ENCODE assay signal across 10 mouse cellular contexts in genomic region chr9:58199381-58200269, GRCm38 (mm10). TPM values are rescaled to one million over a fixed set of nuclear protein-coding genes. Genes with fewer than 3 reads are reported as not detected.
A peak's percentile ranks its signal among the peaks of the same experiment; 100 is the strongest.
DNase-seq lines count a peak whose midpoint lies in the region; ATAC-seq lines count a peak whose summit lies in the region.
"Had no signal": no experiment of that assay in that cellular context is flagged by ENCODE, and none has a peak within 500 bp of the region (broad histone marks: within the 10 kb centered on the region; RNA-seq: fewer than 3 reads in every experiment).

No protein-coding gene starts in this region.

- DNase-seq in heart, postnatal 14 days, result no peak
- DNase-seq in R1 (ENCODE audit: low read depth, low spot score) (peak; percentile 57), adipocyte (ENCODE audit: low spot score) (no peak)
- DNase-seq in mesoderm, embryonic 11.5 days (ENCODE audit: low read depth, low spot score), result peak; percentile 47
- DNase-seq in spleen, adult 18-20 months, result no peak
- no peak for DNase-seq in adrenal gland, postnatal 4 days (ENCODE audit: low spot score in 2 of 2)

- peak overlapping the region in 1 of 2 experiments; percentile 28; a peak in 2 of 4 replicates for H3K4me3 ChIP-seq in heart, embryonic 14.5 days (ENCODE audit: control insufficient read depth in 1 of 2, insufficient read depth in 1 of 2, low read depth in 1 of 2, low read length in 2 of 2)
- H3K4me3 ChIP-seq in forebrain, embryonic 13.5 days, result peak overlapping the region; percentile 44

- no peak overlapping the region for H3K9ac ChIP-seq in heart, embryonic 14.5 days (ENCODE audit: low read length)
- H3K9ac ChIP-seq in forebrain, embryonic 13.5 days, result peak overlapping the region; percentile 75

- intact Hi-C loops in heart, postnatal 14 days (cut with DNase I), result no loop called here

- H3K36me3 ChIP-seq in heart, embryonic 14.5 days (ENCODE audit: control insufficient read depth, insufficient read depth, low read length), result no peaks in the 10 kb centered on the region
- peaks cover 20% of the 10 kb centered on the region; the same call in 1 of the 2 replicates for H3K36me3 ChIP-seq in forebrain, embryonic 13.5 days (ENCODE audit: poor library complexity, severe bottlenecking)

- H3K4me1 ChIP-seq in heart, embryonic 14.5 days (ENCODE audit: control insufficient read depth in 2 of 2, insufficient read depth in 2 of 2, low read length in 2 of 2), result peaks cover 15 to 36% of the 10 kb centered on the region in 2 experiments; a peak in 3 of 4 replicates
- peaks cover 85% of the 10 kb centered on the region for H3K4me1 ChIP-seq in forebrain, embryonic 13.5 days

- H3K4me2 ChIP-seq in heart, embryonic 14.5 days (ENCODE audit: low read length), result peak overlapping the region; percentile 49
- peak overlapping the region; percentile 75 for H3K4me2 ChIP-seq in forebrain, embryonic 13.5 days

- no peak overlapping the region for H3K27ac ChIP-seq in heart, embryonic 14.5 days (replicated peaks in 1 of 2; ENCODE audit: control insufficient read depth in 1 of 2, insufficient read depth in 1 of 2, low read depth in 2 of 2, low read length in 2 of 2)
- peak overlapping the region; percentile 93 for H3K27ac ChIP-seq in forebrain, embryonic 13.5 days
- H3K27ac ChIP-seq: macrophage had no signal

- ATAC-seq in heart, embryonic 14.5 days (ENCODE audit: insufficient number of reproducible peaks, insufficient read depth, low FRiP score, low read depth), result no peak
- ATAC-seq in forebrain, embryonic 13.5 days, result no peak

- H3K27me3 ChIP-seq in heart, embryonic 14.5 days (ENCODE audit: control insufficient read depth, insufficient read depth, low read length), result peaks cover 94% of the 10 kb centered on the region
- peaks cover 91% of the 10 kb centered on the region for H3K27me3 ChIP-seq in forebrain, embryonic 13.5 days

- under 1% methylated on average over 41 of the region's 41 CpGs for WGBS in heart, embryonic 14.5 days
- 1% methylated on average over 41 of the region's 41 CpGs for WGBS in forebrain, embryonic 13.5 days

- no peaks in the 10 kb centered on the region for H3K9me3 ChIP-seq in heart, embryonic 14.5 days (ENCODE audit: control insufficient read depth, low read length)
- no peaks in the 10 kb centered on the region for H3K9me3 ChIP-seq in forebrain, embryonic 13.5 days (replicated peaks)

RNA-seq across cellular contexts. Expression of gene Islr, which starts 4.5 kb away (rescaled TPM):
- 10.5 and 15.6 TPM in 2 replicates for polyA plus RNA-seq in heart, embryonic 14.5 days (2014; fragmentation: Nextera tagmentation; extraction: Ambion mirVana)
- 10 to 100 TPM; 44.0 to 44.6 TPM for total RNA-seq in heart, postnatal 14 days (2021)
- polyA plus RNA-seq in forebrain, embryonic 13.5 days (2015; fragmentation: Nextera tagmentation; extraction: Ambion mirVana), result 10.0 and 11.2 TPM in 2 replicates
- 10 to 100 TPM; 64.5 to 66.7 TPM for total RNA-seq in adrenal gland, postnatal 4 days (2021)
- total RNA-seq: MEL had no signal
- polyA plus RNA-seq: macrophage had no signal

RNA-seq across cellular contexts. Expression of gene Islr2, which starts 4.5 kb away (rescaled TPM):
- not detected in 2 replicates for polyA plus RNA-seq in heart, embryonic 14.5 days (2014; fragmentation: Nextera tagmentation; extraction: Ambion mirVana)
- 1 to 10 TPM; 3.0 to 3.3 TPM for total RNA-seq in heart, postnatal 14 days (2021)
- polyA plus RNA-seq in forebrain, embryonic 13.5 days (2015; fragmentation: Nextera tagmentation; extraction: Ambion mirVana), result 50.1 and 56.9 TPM in 2 replicates
- total RNA-seq in adrenal gland, postnatal 4 days (2021), result 10 to 100 TPM in 1 of 2 experiments, 1 to 10 TPM in 1; 8.2 to 10.3 TPM
- polyA plus RNA-seq: macrophage had no signal

RNA-seq across cellular contexts. Expression of gene Pml, which starts 50.0 kb away (rescaled TPM):
- polyA plus RNA-seq in heart, embryonic 14.5 days (2014; fragmentation: Nextera tagmentation; extraction: Ambion mirVana), result 11.0 and 11.8 TPM in 2 replicates
- total RNA-seq in heart, postnatal 14 days (2021), result 10 to 100 TPM; 10.9 to 11.9 TPM
- polyA plus RNA-seq in forebrain, embryonic 13.5 days (2015; fragmentation: Nextera tagmentation; extraction: Ambion mirVana), result 7.1 and 8.3 TPM in 2 replicates
- 10 to 100 TPM; 31.6 to 32.1 TPM for total RNA-seq in adrenal gland, postnatal 4 days (2021)

RNA-seq across cellular contexts. Expression of gene Stoml1, which starts 53.3 kb away (rescaled TPM):
- 22.7 and 25.6 TPM in 2 replicates for polyA plus RNA-seq in heart, embryonic 14.5 days (2014; fragmentation: Nextera tagmentation; extraction: Ambion mirVana)
- 10 to 100 TPM; 12.7 to 12.9 TPM for total RNA-seq in heart, postnatal 14 days (2021)
- polyA plus RNA-seq in forebrain, embryonic 13.5 days (2015; fragmentation: Nextera tagmentation; extraction: Ambion mirVana), result 71.6 and 77.9 TPM in 2 replicates
- 10 to 100 TPM; 29.9 to 30.8 TPM for total RNA-seq in adrenal gland, postnatal 4 days (2021)

Comparison
In these comparisons a context has a peak if more than half of its experiments do, and no peak if none do; other contexts are left out.
1. DNase-seq: peak in R1 (single experiment) and mesoderm, embryonic 11.5 days (single experiment); none in heart, postnatal 14 days (0 of 2), spleen, adult 18-20 months (0 of 2), adrenal gland, postnatal 4 days (0 of 2) and adipocyte (single experiment).